Mouse (Mus musculus) ES-Bruce4 (cell line): ENCODE measurements around the gene Atp5h.

Experiments
- CTCF ChIP-seq: IDR thresholded peaks from one replicate; pipeline ENCODE4 v1.8.1; 2011; ENCODE audit warnings: low read depth, low read length
- EP300 ChIP-seq: IDR thresholded peaks from 2 replicates; pipeline ENCODE4 v1.6.1; 2011; ENCODE audit warnings: low read depth, low read length; ENCODE audit not compliant: insufficient read depth

- TF ChIP-seq EP300 (no peak), CTCF (no peak)
Measured at GRCm38 (mm10) chr11:115405723-115406122, 14.0 kb downstream of the Atp5h start.
